Mouse (Mus musculus) forebrain, embryonic 16.5 days (tissue): Measurements from ENCODE around the gene Cptp. TPM values are rescaled to one million over a fixed set of nuclear protein-coding genes. Genes with fewer than 3 reads are reported as not detected.

ENCODE experiments used
- ATAC-seq: fragments of 200-750 bp; cut with Nextera tagmentation; 2 replicates; pipeline ENCODE4 v1.8.0; 2017; ENCODE audit warnings: mild to moderate bottlenecking, moderate library complexity
- H3K27ac ChIP-seq: fragments of 300-500 bp; sonication (generic); 2 replicates; pipeline ENCODE4 v1.5.1; 2014; ENCODE audit warnings: low read length, control low read depth
- H3K27me3 ChIP-seq: fragments of 300-500 bp; sonication (generic); replicated peaks from 2 replicates; pipeline ENCODE4 v1.6.1; 2014; ENCODE audit warnings: low read length; ENCODE audit not compliant: control insufficient read depth, insufficient read depth
- H3K36me3 ChIP-seq: fragments of 300-500 bp; sonication (generic); 2 replicates; pipeline ENCODE4 v1.6.1; 2014; ENCODE audit not compliant: control insufficient read depth, insufficient read depth
- H3K4me1 ChIP-seq: fragments of 300-500 bp; sonication (generic); replicated peaks from 2 replicates; pipeline ENCODE4 v1.6.1; 2014; ENCODE audit warnings: low read length; ENCODE audit not compliant: control insufficient read depth, insufficient read depth
- H3K4me2 ChIP-seq: fragments of 300-500 bp; sonication (generic); 2 replicates; pipeline ENCODE4 v1.6.1; 2014; ENCODE audit warnings: mild to moderate bottlenecking, low read length, control low read depth
- H3K4me3 ChIP-seq: fragments of 300-500 bp; sonication (generic); replicated peaks from 2 replicates; pipeline ENCODE4 v1.5.1; 2014; ENCODE audit warnings: mild to moderate bottlenecking, low read length, control low read depth
- H3K9ac ChIP-seq: fragments of 300-500 bp; sonication (generic); replicated peaks from 2 replicates; pipeline ENCODE4 v1.6.1; 2014; ENCODE audit warnings: low read depth, low read length, control low read depth
- H3K9me3 ChIP-seq: fragments of 300-500 bp; sonication (generic); 2 replicates; pipeline ENCODE4 v1.6.1; 2016; ENCODE audit warnings: low read length; ENCODE audit not compliant: control insufficient read depth
- WGBS: fragments of 180-500 bp; shearing (Covaris S2); extraction: QIAGEN DNeasy Blood & Tissue Kit; methylation state at CpG from one replicate; pipeline ENCODE4 v1.1.7; 2014; 5-methylcytosine and 5-hydroxymethylcytosine counted together
- polyA plus RNA-seq: library from polyadenylated mRNA; unstranded; fragments of >200 nt; fragmentation: Nextera tagmentation; extraction: Ambion mirVana; gene quantifications from 2 replicates; pipeline ENCODE4 v1.2.1, GENCODE M21; 2015

Cptp gene
- polyA plus RNA-seq, 1 experiment from 2014 or later = 23.8 TPM

DNA sequence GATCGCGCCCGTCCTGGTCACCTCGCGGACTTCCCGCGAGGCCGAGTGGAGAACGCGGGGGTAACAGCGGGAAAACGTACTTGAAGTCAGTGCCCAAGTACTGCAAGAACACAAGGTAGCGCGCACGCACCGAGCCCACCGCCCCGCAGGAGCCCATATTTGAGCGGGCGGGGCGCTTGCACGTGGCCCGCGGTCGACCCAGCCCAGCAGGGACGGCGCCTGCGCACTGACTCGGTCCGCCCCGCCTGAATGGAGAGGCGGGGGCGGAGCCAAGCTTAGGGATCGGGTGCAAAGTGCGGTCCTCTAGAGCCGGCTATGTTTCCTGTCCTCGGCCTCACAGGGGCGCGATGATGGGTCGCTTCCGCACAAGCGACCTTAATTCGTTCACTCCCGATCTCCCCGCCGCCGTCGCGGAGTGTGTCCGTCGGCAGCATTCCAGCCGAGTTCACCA lies 22.3 kb upstream of the Cptp start, which contains the start of the genes Pusl1 and Acap3:
Gene Pusl1, minus strand, starts transcription at position 231 of the 451 bp plus-strand sequence.
Gene Acap3, plus strand, starts transcription at position 272 of the 451 bp plus-strand sequence.
- Histone ChIP-seq H3K4me3 (peak within 1 kb of the TSS; percentile 98), H3K9me3 (no peaks in the 10 kb centered on the region), H3K27me3 (no peaks in the 10 kb centered on the region), H3K4me1 (peaks cover 48% of the 10 kb centered on the region), H3K9ac (peak within 1 kb of the TSS; percentile 97), H3K27ac (peak within 1 kb of the TSS; percentile 100), H3K36me3 (peaks cover 16% of the 10 kb centered on the region), H3K4me2 (peak within 1 kb of the TSS; percentile 98)
- ATAC-seq = peak; percentile 84
- under 1% methylated on average over 52 of the region's 52 CpGs for WGBS

GRCm38 (mm10) chr4:155891011-155891471 lies 21.8 kb upstream of the Cptp start:
- Histone ChIP-seq H3K4me2 (peak overlapping the region; percentile 98), H3K4me1 (peaks cover 48% of the 10 kb centered on the region), H3K36me3 (peaks cover 13% of the 10 kb centered on the region), H3K4me3 (peak overlapping the region; percentile 98), H3K27me3 (no peaks in the 10 kb centered on the region), H3K9me3 (no peaks in the 10 kb centered on the region), H3K27ac (peak overlapping the region; percentile 35; the same call in 1 of the 2 replicates), H3K9ac (peak overlapping the region; percentile 83)
- no peak for ATAC-seq
- WGBS = 0% methylated on average over 34 of the region's 34 CpGs

DNA sequence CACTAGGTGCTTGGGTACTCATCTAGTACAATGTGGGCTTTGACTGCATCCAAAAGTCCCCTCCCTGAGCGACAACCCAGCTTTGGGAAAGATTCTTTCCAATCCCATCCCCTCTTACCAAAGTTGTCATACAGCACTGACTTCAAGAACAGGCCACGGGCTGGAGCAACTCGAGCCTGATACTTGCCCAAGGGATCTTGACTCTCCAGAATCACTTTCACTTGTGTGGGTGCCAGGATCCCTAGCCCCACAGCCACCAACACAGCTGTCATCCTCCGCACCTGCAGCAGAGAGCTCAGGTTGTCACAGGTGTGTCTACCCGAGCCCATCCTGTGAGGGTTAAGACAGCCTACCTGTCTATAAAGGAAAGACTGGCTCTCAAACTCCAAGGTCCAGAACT lies 20.1 kb upstream of the Cptp start:
- H3K9me3 ChIP-seq = no peaks in the 10 kb centered on the region
- H3K9ac ChIP-seq = no peak overlapping the region
- no peak overlapping the region for H3K4me2 ChIP-seq
- H3K27ac ChIP-seq = no peak overlapping the region
- peaks cover 32% of the 10 kb centered on the region for H3K4me1 ChIP-seq
- ATAC-seq = no peak
- no peaks in the 10 kb centered on the region for H3K27me3 ChIP-seq
- WGBS = 85% methylated on average over 5 of the region's 5 CpGs
- peaks cover 23% of the 10 kb centered on the region for H3K36me3 ChIP-seq
- H3K4me3 ChIP-seq = no peak overlapping the region

DNA sequence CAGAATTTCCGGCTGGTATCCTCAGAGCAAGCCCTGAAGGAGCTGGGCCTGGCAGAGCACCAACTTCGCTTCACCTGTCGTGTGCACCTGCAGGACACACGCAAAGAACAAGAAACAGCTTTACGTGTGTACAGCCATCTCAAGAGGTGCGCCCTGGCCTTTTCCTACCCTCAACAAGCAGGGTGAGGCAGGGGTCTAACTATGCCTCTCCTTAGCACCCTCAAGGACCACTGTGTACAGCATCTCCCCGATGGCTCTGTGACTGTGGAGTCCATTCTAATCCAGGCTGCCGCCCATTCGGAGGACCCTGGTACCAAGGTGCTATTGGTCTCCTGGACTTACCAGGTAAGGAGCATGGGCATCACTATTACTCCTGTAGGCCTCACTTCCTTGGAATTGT lies 18.9 kb upstream of the Cptp start:
- Histone ChIP-seq H3K9ac (no peak overlapping the region), H3K4me1 (peaks cover 21% of the 10 kb centered on the region), H3K4me3 (no peak overlapping the region), H3K9me3 (no peaks in the 10 kb centered on the region), H3K27ac (no peak overlapping the region), H3K27me3 (no peaks in the 10 kb centered on the region), H3K4me2 (no peak overlapping the region), H3K36me3 (peaks cover 23% of the 10 kb centered on the region)
- 93% methylated on average over 9 of the region's 9 CpGs for WGBS
- no peak for ATAC-seq

DNA sequence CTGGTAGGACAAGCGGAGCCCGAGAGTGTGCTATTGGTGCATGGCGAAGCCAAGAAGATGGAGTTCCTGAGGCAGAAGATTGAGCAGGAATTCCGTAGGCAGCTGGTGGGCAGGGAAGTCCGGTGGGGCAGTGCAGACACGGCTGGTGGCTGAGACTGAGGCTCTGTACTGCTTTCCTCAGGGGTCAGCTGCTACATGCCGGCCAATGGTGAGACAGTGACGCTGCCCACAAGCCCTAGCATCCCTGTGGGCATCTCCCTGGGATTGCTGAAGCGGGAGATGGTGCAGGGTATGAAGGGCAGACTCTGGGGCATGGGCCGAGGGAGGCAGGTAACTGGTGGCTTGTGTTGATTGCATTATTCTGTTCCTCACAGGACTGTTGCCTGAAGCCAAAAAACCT lies 18.4 kb upstream of the Cptp start:
- peaks cover 16% of the 10 kb centered on the region for H3K4me1 ChIP-seq
- H3K36me3 ChIP-seq = peaks cover 23% of the 10 kb centered on the region
- H3K9ac ChIP-seq = no peak overlapping the region
- no peak overlapping the region for H3K27ac ChIP-seq
- WGBS = 90% methylated on average over 10 of the region's 10 CpGs
- H3K27me3 ChIP-seq = no peaks in the 10 kb centered on the region
- no peak for ATAC-seq
- no peak overlapping the region for H3K4me3 ChIP-seq
- no peaks in the 10 kb centered on the region for H3K9me3 ChIP-seq
- no peak overlapping the region for H3K4me2 ChIP-seq

DNA sequence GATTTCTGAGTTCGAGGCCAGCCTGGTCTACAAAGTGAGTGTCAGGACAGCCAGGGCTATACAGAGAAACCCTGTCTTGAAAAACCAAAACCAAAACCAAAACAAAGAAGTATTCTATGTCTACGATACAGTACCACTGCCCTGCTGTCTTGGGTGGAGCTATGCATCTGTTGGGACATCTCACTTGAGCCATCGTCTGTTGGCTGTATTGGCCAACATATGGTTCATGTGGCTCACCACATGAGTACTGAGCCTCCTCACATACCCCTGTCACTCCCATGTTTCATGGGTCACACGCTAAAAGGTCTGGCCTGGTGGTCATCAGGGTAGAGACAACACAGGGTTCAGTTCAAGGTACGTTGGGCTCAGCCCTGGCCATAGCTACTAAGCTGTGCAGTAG lies 17.1 kb upstream of the Cptp start:
- Histone ChIP-seq H3K4me2 (no peak overlapping the region), H3K4me3 (no peak overlapping the region), H3K9me3 (no peaks in the 10 kb centered on the region), H3K27me3 (no peaks in the 10 kb centered on the region), H3K27ac (no peak overlapping the region), H3K36me3 (peaks cover 23% of the 10 kb centered on the region), H3K9ac (no peak overlapping the region), H3K4me1 (peaks cover 16% of the 10 kb centered on the region)
- 94% methylated on average over 5 of the region's 5 CpGs for WGBS
- no peak for ATAC-seq

GRCm38 (mm10) chr4:155883587-155883986 lies 14.3 kb upstream of the Cptp start:
- no peaks in the 10 kb centered on the region for H3K27me3 ChIP-seq
- ATAC-seq = no peak
- no peaks in the 10 kb centered on the region for H3K4me1 ChIP-seq
- H3K4me2 ChIP-seq = no peak overlapping the region
- WGBS = 86% methylated on average over 3 of the region's 3 CpGs
- peaks cover 17% of the 10 kb centered on the region for H3K36me3 ChIP-seq
- no peak overlapping the region for H3K27ac ChIP-seq
- no peaks in the 10 kb centered on the region for H3K9me3 ChIP-seq
- H3K9ac ChIP-seq = no peak overlapping the region
- no peak overlapping the region for H3K4me3 ChIP-seq

DNA sequence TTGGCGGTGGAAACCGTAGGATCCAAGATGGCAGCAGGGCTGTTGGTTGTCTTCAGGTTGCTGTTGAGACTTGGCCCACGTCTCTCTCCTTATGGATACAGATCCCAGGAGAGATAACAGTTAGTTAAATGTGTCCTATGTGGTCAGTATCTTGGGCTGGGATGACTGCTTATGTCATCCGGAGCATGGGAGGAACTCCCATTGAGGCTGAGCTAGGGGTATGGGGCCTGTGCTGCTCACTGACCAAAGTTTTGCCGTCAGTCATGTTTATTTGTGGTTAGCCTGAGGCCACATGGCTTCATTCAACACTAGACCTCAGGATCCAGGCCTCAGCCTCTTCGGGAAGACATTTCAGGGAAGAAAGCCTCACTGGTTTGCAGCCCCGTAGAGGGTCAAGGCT lies 2.2 kb upstream of the Cptp start:
- no peak for ATAC-seq
- H3K4me1 ChIP-seq = peaks cover 16% of the 10 kb centered on the region
- 93% methylated on average over 7 of the region's 7 CpGs for WGBS
- no peak overlapping the region for H3K9ac ChIP-seq
- H3K27ac ChIP-seq = no peak overlapping the region
- H3K4me3 ChIP-seq = no peak overlapping the region
- no peak overlapping the region for H3K4me2 ChIP-seq
- peaks cover 19% of the 10 kb centered on the region for H3K36me3 ChIP-seq
- no peaks in the 10 kb centered on the region for H3K9me3 ChIP-seq
- no peaks in the 10 kb centered on the region for H3K27me3 ChIP-seq

- peak overlapping the region; percentile 63 for H3K9ac ChIP-seq
- WGBS = 12% methylated on average over 22 of the region's 22 CpGs
- H3K4me1 ChIP-seq = peaks cover 16% of the 10 kb centered on the region
- ATAC-seq = peak; percentile 53
- H3K4me3 ChIP-seq = peak overlapping the region; percentile 73
- H3K27ac ChIP-seq = no peak overlapping the region
- H3K27me3 ChIP-seq = no peaks in the 10 kb centered on the region
- peak overlapping the region; percentile 98 for H3K4me2 ChIP-seq
- no peaks in the 10 kb centered on the region for H3K9me3 ChIP-seq
- peaks cover 15% of the 10 kb centered on the region for H3K36me3 ChIP-seq
Observed at GRCm38 (mm10) chr4:155868614-155869298, 484 bp downstream of the Cptp start.
